9 mouse cellular contexts compared by ENCODE assay signal in the genomic region with DNA sequence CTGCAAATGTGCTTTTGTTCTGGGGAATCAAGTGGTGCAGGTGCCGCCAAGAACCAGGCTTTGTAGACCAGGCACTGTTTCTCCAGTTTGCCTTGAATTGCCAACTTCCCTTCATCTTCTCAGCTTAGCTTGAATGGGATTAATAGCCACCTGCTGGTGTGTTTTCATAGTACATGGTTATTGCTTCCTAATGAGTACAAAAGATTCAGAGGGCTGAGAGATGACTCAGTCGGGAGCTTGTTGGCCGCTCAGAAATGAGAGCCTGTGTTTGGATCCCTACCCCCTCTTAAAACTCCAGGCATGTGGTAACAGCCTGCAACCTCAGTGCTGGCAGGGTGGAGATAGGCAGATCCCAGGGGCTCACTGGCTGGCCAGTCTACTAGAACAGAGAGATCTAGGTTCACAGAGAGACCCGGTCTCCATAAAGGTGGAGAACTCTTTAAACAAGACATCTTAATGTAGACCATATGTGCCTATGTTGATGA.
A peak's percentile ranks its signal among the peaks of the same experiment; 100 is the strongest.
DNase-seq lines count a peak whose midpoint lies in the region; ATAC-seq lines count a peak whose summit lies in the region.
"Had no signal": no experiment of that assay in that cellular context is flagged by ENCODE, and none has a peak within 500 bp of the region (broad histone marks: within the 10 kb centered on the region; RNA-seq: fewer than 3 reads in every experiment).

No protein-coding gene starts in this region.

- ATAC-seq in midbrain, embryonic 12.5 days (ENCODE audit: low FRiP score, low read depth): peak; percentile 62
- ATAC-seq in CD4-positive, CD25-positive, alpha-beta regulatory T cell, adult 4 months: no peak

- 28% methylated on average over 4 of the region's 4 CpGs for WGBS in midbrain, embryonic 12.5 days

- H3K4me1 ChIP-seq in midbrain, embryonic 12.5 days: 0 out of 2 replicates have a peak, but pooled peaks cover 5% of the 10 kb centered on the region
- H3K4me1 ChIP-seq: neural tube, embryonic 13.5 days had no signal

- no peaks in the 10 kb centered on the region for H3K27me3 ChIP-seq in midbrain, embryonic 12.5 days
- H3K27me3 ChIP-seq: neural tube, embryonic 13.5 days had no signal

- H3K4me2 ChIP-seq in midbrain, embryonic 12.5 days (replicated peaks): no peak overlapping the region
- H3K4me2 ChIP-seq: neural tube, embryonic 13.5 days had no signal

- H3K9ac ChIP-seq in midbrain, embryonic 12.5 days (replicated peaks): no peak overlapping the region
- H3K9ac ChIP-seq: neural tube, embryonic 13.5 days had no signal

- 0 out of 2 replicates have a peak, but pooled peaks cover 3% of the 10 kb centered on the region for H3K9me3 ChIP-seq in midbrain, embryonic 12.5 days
- H3K9me3 ChIP-seq: neural tube, embryonic 13.5 days had no signal

- intact Hi-C loops in left cerebral cortex, postnatal 36 days (cut with DNase I): no loop called here
- intact Hi-C loops in gastrocnemius, postnatal 36 days (cut with DNase I): no loop called here

- no peak overlapping the region for H3K27ac ChIP-seq in midbrain, embryonic 12.5 days (replicated peaks)
- H3K27ac ChIP-seq: neural tube, embryonic 13.5 days had no signal

- peak; percentile 27 for DNase-seq in left cerebral cortex, adult 11 months (ENCODE audit: low spot score)
- no peak for DNase-seq in left cerebral cortex, postnatal 36 days (ENCODE audit: low spot score in 2 of 2)
- DNase-seq in adrenal gland, adult 8-10 months: peak; percentile 30
- peak; percentile 23 for DNase-seq in embryo, embryonic 11 days
- peak; percentile 44 to 66 for DNase-seq in gastrocnemius, postnatal 36 days
- no peak for DNase-seq in kidney, adult 8-10 months

- H3K4me3 ChIP-seq in midbrain, embryonic 12.5 days: no peak overlapping the region
- H3K4me3 ChIP-seq: neural tube, embryonic 13.5 days had no signal

- no peaks in the 10 kb centered on the region for H3K36me3 ChIP-seq in midbrain, embryonic 12.5 days
- H3K36me3 ChIP-seq: neural tube, embryonic 13.5 days had no signal

Comparison
In these comparisons a context has a peak if more than half of its experiments do, and no peak if none do; other contexts are left out.
1. DNase-seq: peak in left cerebral cortex, adult 11 months (single experiment), adrenal gland, adult 8-10 months (single experiment), embryo, embryonic 11 days (single experiment) and gastrocnemius, postnatal 36 days (2 of 2); none in left cerebral cortex, postnatal 36 days (0 of 2) and kidney, adult 8-10 months (0 of 2).